Mouse (Mus musculus): ENCODE results near the gene Wfdc10. TPM values are rescaled to one million over a fixed set of nuclear protein-coding genes. Genes with fewer than 3 reads are reported as not detected.

Wfdc10 gene
- total and polyA plus RNA-seq, 2 experiments = not detected

DNA sequence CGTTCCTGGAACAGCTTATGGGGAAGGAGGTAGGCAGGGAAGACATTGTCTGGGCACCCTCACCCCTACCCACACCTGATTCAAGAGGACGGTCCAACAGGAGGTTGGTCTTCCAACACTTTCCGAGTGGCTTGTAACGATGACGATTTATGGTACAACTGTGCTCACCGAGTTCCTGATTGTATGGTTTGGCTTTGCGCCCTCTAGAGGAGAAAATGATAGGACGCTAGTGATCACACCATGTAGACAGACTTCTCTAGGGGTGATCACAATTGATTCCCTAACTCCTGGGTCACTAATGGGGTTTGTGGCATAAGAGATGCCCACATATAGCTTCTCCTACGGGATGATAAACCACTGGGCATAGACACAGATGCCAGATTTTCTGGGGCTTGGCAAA, 20.6 kb upstream of the Wfdc10 start:
- Histone ChIP-seq H3K9ac (ENCODE audit: low read depth, low read length) (no peak overlapping the region), H3K27ac (replicated peaks; ENCODE audit: insufficient read depth, low read depth, low read length) (no peak overlapping the region), H3K79me2 (ENCODE audit: control insufficient read depth, insufficient read depth, low read length) (no peaks in the 10 kb centered on the region), H3K4me1 (ENCODE audit: control insufficient read depth, insufficient read depth, low read length) (no peaks in the 10 kb centered on the region), H3K36me3 (ENCODE audit: control insufficient read depth, insufficient read depth, low read length) (no peaks in the 10 kb centered on the region), H3K4me3 (ENCODE audit: insufficient read depth, low read depth, low read length) (no peak overlapping the region), H3K27me3 (ENCODE audit: control insufficient read depth, insufficient read depth, low read length) (no peaks in the 10 kb centered on the region)
- WGBS = 83% methylated on average over 9 of the region's 9 CpGs
- DNase-seq (ENCODE audit: extremely low read depth, low read depth, low spot score) = no peak
- TF ChIP-seq CTCF (IDR thresholded peaks at IDR 0.05; ENCODE audit: low read depth, low read length) = no peak
- TF ChIP-seq POLR2A (IDR thresholded peaks at IDR 0.05; ENCODE audit: extremely low read depth, insufficient read depth, low read length) = no peak

- no peak within 1 kb of the TSS for H3K4me3 ChIP-seq (ENCODE audit: insufficient read depth, low read depth, low read length)
- DNase-seq (ENCODE audit: extremely low read depth, low read depth, low spot score) = peak; percentile 19
- H3K4me1 ChIP-seq (ENCODE audit: control insufficient read depth, insufficient read depth, low read length) = no peaks in the 10 kb centered on the region
- no peak within 1 kb of the TSS for H3K27ac ChIP-seq (replicated peaks; ENCODE audit: insufficient read depth, low read depth, low read length)
- WGBS = 43% methylated on average over 3 of the region's 3 CpGs
- H3K36me3 ChIP-seq (ENCODE audit: control insufficient read depth, insufficient read depth, low read length) = no peaks in the 10 kb centered on the region
- H3K27me3 ChIP-seq (ENCODE audit: control insufficient read depth, insufficient read depth, low read length) = no peaks in the 10 kb centered on the region
- no peak for TF ChIP-seq POLR2A (IDR thresholded peaks at IDR 0.05; ENCODE audit: extremely low read depth, insufficient read depth, low read length)
- no peak for TF ChIP-seq CTCF (IDR thresholded peaks at IDR 0.05; ENCODE audit: low read depth, low read length)
- no peak within 1 kb of the TSS for H3K9ac ChIP-seq (ENCODE audit: low read depth, low read length)
- no peaks in the 10 kb centered on the region for H3K79me2 ChIP-seq (ENCODE audit: control insufficient read depth, insufficient read depth, low read length)
Observed at GRCm38 (mm10) chr2:164638696-164639095, 17.1 kb upstream of the Wfdc10 start, which contains the start of gene Wfdc16. Wfdc16 (minus strand) TSS chr2:164638796.

- Histone ChIP-seq H3K36me3 (ENCODE audit: control insufficient read depth, insufficient read depth, low read length) (no peaks in the 10 kb centered on the region), H3K27ac (replicated peaks; ENCODE audit: insufficient read depth, low read depth, low read length) (no peak overlapping the region), H3K4me1 (ENCODE audit: control insufficient read depth, insufficient read depth, low read length) (no peaks in the 10 kb centered on the region), H3K4me3 (ENCODE audit: insufficient read depth, low read depth, low read length) (no peak overlapping the region), H3K27me3 (ENCODE audit: control insufficient read depth, insufficient read depth, low read length) (no peaks in the 10 kb centered on the region), H3K9ac (ENCODE audit: low read depth, low read length) (no peak overlapping the region), H3K79me2 (ENCODE audit: control insufficient read depth, insufficient read depth, low read length) (no peaks in the 10 kb centered on the region)
- 63% methylated on average over 7 of the region's 7 CpGs for WGBS
- TF ChIP-seq CTCF (IDR thresholded peaks at IDR 0.05; ENCODE audit: low read depth, low read length) (no peak), POLR2A (IDR thresholded peaks at IDR 0.05; ENCODE audit: extremely low read depth, insufficient read depth, low read length) (no peak)
- DNase-seq (ENCODE audit: extremely low read depth, low read depth, low spot score) = peak; percentile 16
Observed at GRCm38 (mm10) chr2:164641129-164641528, 14.7 kb upstream of the Wfdc10 start.

DNA sequence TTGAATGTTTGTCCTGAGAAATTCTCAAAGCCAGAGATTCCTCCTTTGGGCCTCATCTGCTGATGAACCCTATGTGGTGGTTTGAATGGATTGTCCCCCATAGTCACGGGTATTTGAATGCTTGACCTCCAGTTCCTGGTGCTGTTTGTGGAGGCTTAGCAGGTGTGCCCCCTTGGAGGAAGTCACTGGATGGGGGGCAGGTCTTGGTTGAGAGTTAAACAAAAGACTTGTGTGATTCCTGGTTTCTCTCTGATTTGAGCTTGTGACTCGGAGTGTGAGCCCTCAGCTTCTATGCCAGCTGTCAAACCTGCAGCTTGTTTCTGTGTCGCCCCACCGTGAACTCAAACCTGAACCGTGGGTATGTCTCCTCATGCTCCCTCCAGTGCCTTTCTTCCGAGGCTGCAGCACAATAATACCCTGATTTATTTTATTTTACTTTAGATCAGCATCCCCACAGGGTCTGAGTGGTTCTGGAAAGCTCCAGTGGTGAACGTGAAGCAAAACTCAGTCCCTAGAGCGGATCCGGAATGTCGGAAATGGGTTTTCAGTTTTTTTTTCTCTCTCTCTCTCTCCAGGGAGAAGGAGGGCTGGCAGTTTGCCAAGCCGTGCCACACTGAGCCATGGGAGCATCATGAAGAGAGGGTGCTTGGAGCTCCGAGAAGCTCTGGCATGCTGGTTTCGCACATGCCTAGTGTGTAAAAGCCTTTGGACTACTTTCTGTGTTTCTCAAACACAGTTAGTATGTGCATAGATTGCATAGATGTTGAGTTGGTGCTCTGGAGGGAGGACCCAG, 13.8 kb upstream of the Wfdc10 start:
- Histone ChIP-seq H3K9ac (ENCODE audit: low read depth, low read length) (no peak overlapping the region), H3K36me3 (ENCODE audit: control insufficient read depth, insufficient read depth, low read length) (no peaks in the 10 kb centered on the region), H3K27me3 (ENCODE audit: control insufficient read depth, insufficient read depth, low read length) (no peaks in the 10 kb centered on the region), H3K79me2 (ENCODE audit: control insufficient read depth, insufficient read depth, low read length) (no peaks in the 10 kb centered on the region), H3K4me1 (ENCODE audit: control insufficient read depth, insufficient read depth, low read length) (no peaks in the 10 kb centered on the region), H3K4me3 (ENCODE audit: insufficient read depth, low read depth, low read length) (no peak overlapping the region), H3K27ac (replicated peaks; ENCODE audit: insufficient read depth, low read depth, low read length) (no peak overlapping the region)
- WGBS = 87% methylated on average over 13 of the region's 13 CpGs
- TF ChIP-seq POLR2A (IDR thresholded peaks at IDR 0.05; ENCODE audit: extremely low read depth, insufficient read depth, low read length) (no peak), CTCF (IDR thresholded peaks at IDR 0.05; ENCODE audit: low read depth, low read length) (no peak)
- DNase-seq (ENCODE audit: extremely low read depth, low read depth, low spot score) = no peak

DNA sequence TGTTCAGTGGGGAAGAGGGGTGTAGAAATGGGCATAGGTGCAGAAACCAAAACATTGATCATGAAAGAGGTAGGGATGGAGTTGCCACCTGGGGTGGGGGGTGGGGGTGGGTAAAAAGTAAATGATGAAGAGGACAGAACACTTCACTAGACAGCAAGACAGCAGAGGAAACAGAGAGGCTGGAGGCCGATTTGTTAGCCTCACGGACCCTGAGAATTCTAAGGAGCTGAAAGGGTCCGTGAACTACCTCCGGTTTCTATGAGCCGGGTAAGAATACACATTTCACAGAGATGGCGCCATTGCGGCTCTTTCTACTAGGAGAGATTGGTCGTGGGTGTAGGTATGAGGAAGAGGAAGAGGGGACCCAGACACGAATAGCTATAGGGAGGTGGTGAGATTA, 637 bp downstream of the Wfdc10 start, which contains the start of gene Wfdc9:
Gene Wfdc9 (minus strand): TSS at position 101 of the 400 bp plus-strand sequence.
- Histone ChIP-seq H3K27ac (replicated peaks; ENCODE audit: insufficient read depth, low read depth, low read length) (no peak within 1 kb of the TSS), H3K9ac (ENCODE audit: low read depth, low read length) (no peak within 1 kb of the TSS), H3K4me1 (ENCODE audit: control insufficient read depth, insufficient read depth, low read length) (no peaks in the 10 kb centered on the region), H3K27me3 (ENCODE audit: control insufficient read depth, insufficient read depth, low read length) (no peaks in the 10 kb centered on the region), H3K4me3 (ENCODE audit: insufficient read depth, low read depth, low read length) (no peak within 1 kb of the TSS), H3K36me3 (ENCODE audit: control insufficient read depth, insufficient read depth, low read length) (no peaks in the 10 kb centered on the region), H3K79me2 (ENCODE audit: control insufficient read depth, insufficient read depth, low read length) (no peaks in the 10 kb centered on the region)
- no peak for DNase-seq (ENCODE audit: extremely low read depth, low read depth, low spot score)
- no peak for TF ChIP-seq POLR2A (IDR thresholded peaks at IDR 0.05; ENCODE audit: extremely low read depth, insufficient read depth, low read length)
- no peak for TF ChIP-seq CTCF (IDR thresholded peaks at IDR 0.05; ENCODE audit: low read depth, low read length)
- WGBS = 76% methylated on average over 9 of the region's 9 CpGs

DNA sequence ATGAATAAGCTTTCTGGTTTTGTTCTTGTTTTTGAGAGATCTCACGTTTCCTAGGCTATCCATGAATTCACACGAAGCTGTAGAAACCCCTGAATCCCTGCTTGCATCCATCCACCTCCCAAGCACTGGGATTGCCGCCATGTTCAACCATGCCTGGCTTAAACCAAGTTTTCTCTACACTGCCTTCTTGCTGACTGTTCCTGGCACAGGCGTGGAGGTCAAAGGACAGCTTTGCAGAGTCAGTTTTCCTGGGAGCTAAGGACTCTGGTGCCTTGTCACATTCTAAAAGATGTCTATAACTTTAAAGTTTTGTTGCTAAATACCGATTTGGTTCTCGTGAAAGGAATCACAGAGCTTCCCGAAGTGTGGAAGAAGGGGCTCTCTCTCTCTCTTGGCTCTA, 9.0 kb downstream of the Wfdc10 start:
- no peak overlapping the region for H3K27ac ChIP-seq (replicated peaks; ENCODE audit: insufficient read depth, low read depth, low read length)
- no peak overlapping the region for H3K4me3 ChIP-seq (ENCODE audit: insufficient read depth, low read depth, low read length)
- H3K4me1 ChIP-seq (ENCODE audit: control insufficient read depth, insufficient read depth, low read length) = no peaks in the 10 kb centered on the region
- 88% methylated on average over 7 of the region's 7 CpGs for WGBS
- H3K27me3 ChIP-seq (ENCODE audit: control insufficient read depth, insufficient read depth, low read length) = no peaks in the 10 kb centered on the region
- TF ChIP-seq POLR2A (IDR thresholded peaks at IDR 0.05; ENCODE audit: extremely low read depth, insufficient read depth, low read length) = no peak
- TF ChIP-seq CTCF (IDR thresholded peaks at IDR 0.05; ENCODE audit: low read depth, low read length) = no peak
- no peaks in the 10 kb centered on the region for H3K79me2 ChIP-seq (ENCODE audit: control insufficient read depth, insufficient read depth, low read length)
- H3K9ac ChIP-seq (ENCODE audit: low read depth, low read length) = no peak overlapping the region
- no peak for DNase-seq (ENCODE audit: extremely low read depth, low read depth, low spot score)
- H3K36me3 ChIP-seq (ENCODE audit: control insufficient read depth, insufficient read depth, low read length) = no peaks in the 10 kb centered on the region

Data from liver, adult 2 months (tissue).